Mouse (Mus musculus): ENCODE data around the gene Hils1. TPM values are rescaled to one million over a fixed set of nuclear protein-coding genes. Genes with fewer than 3 reads are reported as not detected.

Hils1 gene
- polyA plus RNA-seq, 1 experiment from 2014 or later = not detected

GRCm38 (mm10) chr11:94933584-94933983 lies 33.8 kb upstream of the Hils1 start:
- Histone ChIP-seq H3K4me1 (ENCODE audit: control insufficient read depth, low read depth, low read length) (peaks cover 7% of the 10 kb centered on the region), H3K9ac (ENCODE audit: low read depth, low read length) (no peak overlapping the region), H3K4me2 (ENCODE audit: low read depth, low read length) (no peak overlapping the region), H3K27ac (ENCODE audit: low read length) (no peak overlapping the region), H3K36me3 (ENCODE audit: control insufficient read depth, insufficient read depth) (no peaks in the 10 kb centered on the region), H3K9me3 (replicated peaks; ENCODE audit: control insufficient read depth, low read length) (no peaks in the 10 kb centered on the region), H3K27me3 (ENCODE audit: control insufficient read depth, insufficient read depth, low read depth, low read length) (peaks cover 53% of the 10 kb centered on the region), H3K4me3 (ENCODE audit: low read depth, low read length) (no peak overlapping the region)
- WGBS (ENCODE audit: insufficient replicate concordance) = 28% methylated on average over 8 of the region's 8 CpGs
- ATAC-seq (ENCODE audit: low read depth) = no peak

- peaks cover 2% of the 10 kb centered on the region for H3K4me1 ChIP-seq (ENCODE audit: control insufficient read depth, low read depth, low read length)
- H3K9ac ChIP-seq (ENCODE audit: low read depth, low read length) = no peak overlapping the region
- no peaks in the 10 kb centered on the region for H3K9me3 ChIP-seq (replicated peaks; ENCODE audit: control insufficient read depth, low read length)
- H3K4me3 ChIP-seq (ENCODE audit: low read depth, low read length) = no peak overlapping the region
- H3K27ac ChIP-seq (ENCODE audit: low read length) = no peak overlapping the region
- H3K4me2 ChIP-seq (ENCODE audit: low read depth, low read length) = no peak overlapping the region
- peaks cover 61% of the 10 kb centered on the region for H3K27me3 ChIP-seq (ENCODE audit: control insufficient read depth, insufficient read depth, low read depth, low read length)
- 39% methylated on average over 11 of the region's 11 CpGs for WGBS (ENCODE audit: insufficient replicate concordance)
- no peak for ATAC-seq (ENCODE audit: low read depth)
- no peaks in the 10 kb centered on the region for H3K36me3 ChIP-seq (ENCODE audit: control insufficient read depth, insufficient read depth)
These were observed 32.9 kb upstream of the Hils1 start for GRCm38 (mm10) chr11:94934526-94934925.

- Histone ChIP-seq H3K27ac (ENCODE audit: low read length) (no peak within 1 kb of the TSS), H3K4me1 (ENCODE audit: control insufficient read depth, low read depth, low read length) (peaks cover 2% of the 10 kb centered on the region), H3K4me2 (ENCODE audit: low read depth, low read length) (peak within 1 kb of the TSS; percentile 48), H3K9ac (ENCODE audit: low read depth, low read length) (no peak within 1 kb of the TSS), H3K9me3 (replicated peaks; ENCODE audit: control insufficient read depth, low read length) (no peaks in the 10 kb centered on the region), H3K4me3 (ENCODE audit: low read depth, low read length) (peak within 1 kb of the TSS; percentile 23), H3K36me3 (ENCODE audit: control insufficient read depth, insufficient read depth) (no peaks in the 10 kb centered on the region), H3K27me3 (ENCODE audit: control insufficient read depth, insufficient read depth, low read depth, low read length) (peaks cover 63% of the 10 kb centered on the region)
- 19% methylated on average over 19 of the region's 19 CpGs for WGBS (ENCODE audit: insufficient replicate concordance)
- ATAC-seq (ENCODE audit: low read depth) = 0 out of 2 replicates have a peak, but pooled peaks have one; percentile 9
These were observed 31.3 kb upstream of the Hils1 start, which contains the start of gene Col1a1 for GRCm38 (mm10) chr11:94936045-94936444. Col1a1 (plus strand) TSS chr11:94936224.

- peak; percentile 40; the same call in 1 of the 2 replicates for ATAC-seq (ENCODE audit: low read depth)
- peak overlapping the region; percentile 23 for H3K4me3 ChIP-seq (ENCODE audit: low read depth, low read length)
- WGBS (ENCODE audit: insufficient replicate concordance) = under 1% methylated on average over 17 of the region's 17 CpGs
- H3K4me2 ChIP-seq (ENCODE audit: low read depth, low read length) = peak overlapping the region; percentile 48
- peaks cover 62% of the 10 kb centered on the region for H3K27me3 ChIP-seq (ENCODE audit: control insufficient read depth, insufficient read depth, low read depth, low read length)
- no peak overlapping the region for H3K9ac ChIP-seq (ENCODE audit: low read depth, low read length)
- H3K4me1 ChIP-seq (ENCODE audit: control insufficient read depth, low read depth, low read length) = peaks cover 2% of the 10 kb centered on the region
- no peaks in the 10 kb centered on the region for H3K9me3 ChIP-seq (replicated peaks; ENCODE audit: control insufficient read depth, low read length)
- H3K27ac ChIP-seq (ENCODE audit: low read length) = no peak overlapping the region
- no peaks in the 10 kb centered on the region for H3K36me3 ChIP-seq (ENCODE audit: control insufficient read depth, insufficient read depth)
These were observed 30.5 kb upstream of the Hils1 start for GRCm38 (mm10) chr11:94936851-94937295.

- Histone ChIP-seq H3K9me3 (replicated peaks; ENCODE audit: control insufficient read depth, low read length) (no peaks in the 10 kb centered on the region), H3K9ac (ENCODE audit: low read depth, low read length) (no peak overlapping the region), H3K27me3 (ENCODE audit: control insufficient read depth, insufficient read depth, low read depth, low read length) (peaks cover 61% of the 10 kb centered on the region), H3K4me1 (ENCODE audit: control insufficient read depth, low read depth, low read length) (peaks cover 2% of the 10 kb centered on the region), H3K36me3 (ENCODE audit: control insufficient read depth, insufficient read depth) (no peaks in the 10 kb centered on the region), H3K4me3 (ENCODE audit: low read depth, low read length) (peak overlapping the region; percentile 33), H3K4me2 (ENCODE audit: low read depth, low read length) (peak overlapping the region; percentile 44), H3K27ac (ENCODE audit: low read length) (no peak overlapping the region)
- peak; percentile 45 for ATAC-seq (ENCODE audit: low read depth)
- WGBS (ENCODE audit: insufficient replicate concordance) = under 1% methylated on average over 18 of the region's 18 CpGs
These were observed 30.0 kb upstream of the Hils1 start for GRCm38 (mm10) chr11:94937335-94937781.

- Histone ChIP-seq H3K36me3 (ENCODE audit: control insufficient read depth, insufficient read depth) (no peaks in the 10 kb centered on the region), H3K4me1 (ENCODE audit: control insufficient read depth, low read depth, low read length) (peaks cover 2% of the 10 kb centered on the region), H3K27me3 (ENCODE audit: control insufficient read depth, insufficient read depth, low read depth, low read length) (peaks cover 58% of the 10 kb centered on the region), H3K9me3 (replicated peaks; ENCODE audit: control insufficient read depth, low read length) (no peaks in the 10 kb centered on the region), H3K9ac (ENCODE audit: low read depth, low read length) (no peak overlapping the region), H3K4me3 (ENCODE audit: low read depth, low read length) (peak overlapping the region; percentile 33), H3K4me2 (ENCODE audit: low read depth, low read length) (peak overlapping the region; percentile 44), H3K27ac (ENCODE audit: low read length) (no peak overlapping the region)
- 2% methylated on average over 15 of the region's 15 CpGs for WGBS (ENCODE audit: insufficient replicate concordance)
- 0 out of 2 replicates have a peak, but pooled peaks have one; percentile 5 for ATAC-seq (ENCODE audit: low read depth)
These were observed 29.6 kb upstream of the Hils1 start for GRCm38 (mm10) chr11:94937787-94938186.

GRCm38 (mm10) chr11:94938296-94938695 lies 29.1 kb upstream of the Hils1 start:
- Histone ChIP-seq H3K4me3 (ENCODE audit: low read depth, low read length) (no peak overlapping the region), H3K9me3 (replicated peaks; ENCODE audit: control insufficient read depth, low read length) (no peaks in the 10 kb centered on the region), H3K36me3 (ENCODE audit: control insufficient read depth, insufficient read depth) (no peaks in the 10 kb centered on the region), H3K27ac (ENCODE audit: low read length) (no peak overlapping the region), H3K4me1 (ENCODE audit: control insufficient read depth, low read depth, low read length) (peaks cover 2% of the 10 kb centered on the region), H3K4me2 (ENCODE audit: low read depth, low read length) (no peak overlapping the region), H3K27me3 (ENCODE audit: control insufficient read depth, insufficient read depth, low read depth, low read length) (peaks cover 53% of the 10 kb centered on the region), H3K9ac (ENCODE audit: low read depth, low read length) (no peak overlapping the region)
- ATAC-seq (ENCODE audit: low read depth) = no peak
- 24% methylated on average over 9 of the region's 9 CpGs for WGBS (ENCODE audit: insufficient replicate concordance)

- H3K9ac ChIP-seq (ENCODE audit: low read depth, low read length) = no peak overlapping the region
- H3K4me3 ChIP-seq (ENCODE audit: low read depth, low read length) = no peak overlapping the region
- H3K4me1 ChIP-seq (ENCODE audit: control insufficient read depth, low read depth, low read length) = peaks cover 2% of the 10 kb centered on the region
- H3K27ac ChIP-seq (ENCODE audit: low read length) = no peak overlapping the region
- H3K36me3 ChIP-seq (ENCODE audit: control insufficient read depth, insufficient read depth) = no peaks in the 10 kb centered on the region
- WGBS (ENCODE audit: insufficient replicate concordance) = 16% methylated on average over 4 of the region's 4 CpGs
- ATAC-seq (ENCODE audit: low read depth) = no peak
- H3K4me2 ChIP-seq (ENCODE audit: low read depth, low read length) = no peak overlapping the region
- H3K27me3 ChIP-seq (ENCODE audit: control insufficient read depth, insufficient read depth, low read depth, low read length) = peaks cover 45% of the 10 kb centered on the region
- H3K9me3 ChIP-seq (replicated peaks; ENCODE audit: control insufficient read depth, low read length) = no peaks in the 10 kb centered on the region
These were observed 28.1 kb upstream of the Hils1 start for GRCm38 (mm10) chr11:94939280-94939679.

- Histone ChIP-seq H3K9me3 (replicated peaks; ENCODE audit: control insufficient read depth, low read length) (no peaks in the 10 kb centered on the region), H3K4me2 (ENCODE audit: low read depth, low read length) (no peak overlapping the region), H3K27ac (ENCODE audit: low read length) (no peak overlapping the region)
These were observed 26.3 kb upstream of the Hils1 start for GRCm38 (mm10) chr11:94941121-94941520.

More at GRCm38 (mm10) chr11:94941121-94941520, 26.3 kb upstream of the Hils1 start:
- Histone ChIP-seq H3K27me3 (ENCODE audit: control insufficient read depth, insufficient read depth, low read depth, low read length) (peaks cover 31% of the 10 kb centered on the region), H3K4me1 (ENCODE audit: control insufficient read depth, low read depth, low read length) (peaks cover 2% of the 10 kb centered on the region), H3K36me3 (ENCODE audit: control insufficient read depth, insufficient read depth) (no peaks in the 10 kb centered on the region), H3K9ac (ENCODE audit: low read depth, low read length) (no peak overlapping the region), H3K4me3 (ENCODE audit: low read depth, low read length) (no peak overlapping the region)
- ATAC-seq (ENCODE audit: low read depth) = no peak
- 17% methylated on average over 9 of the region's 9 CpGs for WGBS (ENCODE audit: insufficient replicate concordance)
